Mouse (Mus musculus) limb, embryonic 14.5 days (tissue): ENCODE results near the gene Selenoi. TPM values are rescaled to one million over a fixed set of nuclear protein-coding genes. Genes with fewer than 3 reads are reported as not detected.

Experiments
- ATAC-seq: fragments of 200-750 bp; cut with Nextera tagmentation; 2 replicates; pipeline ENCODE4 v1.8.0; 2017; ENCODE audit warnings: low read depth, moderate number of reproducible peaks, moderate TSS enrichment; ENCODE audit not compliant: low FRiP score
- DNase-seq: peaks from one replicate; pipeline ENCODE4 v3.0.0-alpha.2; 2015; ENCODE audit warnings: low spot score
- H3K27ac ChIP-seq: fragments of 300-500 bp; sonication (generic); replicated peaks from 2 replicates; pipeline ENCODE4 v1.5.1; 2014; ENCODE audit warnings: low read depth, mild to moderate bottlenecking, low read length, moderate library complexity, mixed read lengths
- H3K27me3 ChIP-seq: fragments of 300-500 bp; sonication (generic); 2 replicates; pipeline ENCODE4 v1.6.1; 2014; ENCODE audit warnings: low read length, mixed read lengths; ENCODE audit not compliant: control insufficient read depth, insufficient read depth
- H3K36me3 ChIP-seq: fragments of 300-500 bp; sonication (generic); 2 replicates; pipeline ENCODE4 v1.6.1; 2014; ENCODE audit warnings: mild to moderate bottlenecking, low read length, moderate library complexity, mixed read lengths; ENCODE audit not compliant: control insufficient read depth, insufficient read depth
- H3K4me1 ChIP-seq: fragments of 300-500 bp; sonication (generic); 2 replicates; pipeline ENCODE4 v1.6.1; 2014; ENCODE audit warnings: antibody characterized with exemption, low read length, mixed read lengths; ENCODE audit not compliant: control insufficient read depth, insufficient read depth
- H3K4me2 ChIP-seq: fragments of 300-500 bp; sonication (generic); replicated peaks from 2 replicates; pipeline ENCODE4 v1.6.1; 2014; ENCODE audit warnings: low read depth, mild to moderate bottlenecking, low read length, moderate library complexity; ENCODE audit not compliant: severe bottlenecking
- H3K4me3 ChIP-seq: fragments of 300-500 bp; sonication (generic); replicated peaks from 2 replicates; pipeline ENCODE4 v1.5.1; 2014; ENCODE audit warnings: low read length
- H3K9ac ChIP-seq: fragments of 300-500 bp; sonication (generic); 2 replicates; pipeline ENCODE4 v1.6.1; 2014; ENCODE audit warnings: mild to moderate bottlenecking, low read depth, low read length, moderate library complexity; ENCODE audit not compliant: severe bottlenecking
- H3K9me3 ChIP-seq: fragments of 300-500 bp; sonication (generic); 2 replicates; pipeline ENCODE4 v1.6.1; 2016; ENCODE audit warnings: low read length; ENCODE audit not compliant: control insufficient read depth
- POLR2A ChIP-seq: fragments of 200-500 bp; IDR thresholded peaks from 2 replicates; pipeline ENCODE4 v1.8.0; 2012; ENCODE audit warnings: inconsistent platforms, mild to moderate bottlenecking, moderate library complexity, borderline replicate concordance; ENCODE audit not compliant: insufficient read depth, insufficient read length; ENCODE audit errors: extremely low read depth
- WGBS: fragments of 180-500 bp; shearing (Covaris S2); extraction: QIAGEN DNeasy Blood & Tissue Kit; methylation state at CpG from one replicate; pipeline ENCODE4 v1.1.7; 2014; 5-methylcytosine and 5-hydroxymethylcytosine counted together
- polyA plus RNA-seq, 2 experiments: library from polyadenylated mRNA; depleted of rRNA in 1 of 2; stranded (reverse) in 1 of 2; unstranded in 1 of 2; fragments of >200 nt; fragmentation: Nextera tagmentation in 1 of 2; extraction: Ambion mirVana in 1 of 2; gene quantifications; 2 replicates each; pipeline versions ENCODE4 v1.2.1 to v1.2.3; 2012 to 2014

The Selenoi gene
- polyA plus RNA-seq, 2 experiments, result 21.7 to 34.3 TPM

- Histone ChIP-seq H3K36me3 (0 out of 2 replicates have a peak, but pooled peaks cover 6% of the 10 kb centered on the region), H3K4me2 (peak overlapping the region; percentile 79), H3K9ac (peak overlapping the region; percentile 76), H3K4me1 (peaks cover 12% of the 10 kb centered on the region), H3K4me3 (peak overlapping the region; percentile 69), H3K27me3 (no peaks in the 10 kb centered on the region), H3K27ac (no peak overlapping the region), H3K9me3 (peaks cover 4% of the 10 kb centered on the region; the same call in 1 of the 2 replicates)
- ATAC-seq (no peak), DNase-seq (no peak)
- WGBS, result 74% methylated on average over 8 of the region's 8 CpGs
- no peak for TF ChIP-seq POLR2A
Observed at GRCm38 (mm10) chr5:30233979-30234378, 1.6 kb downstream of the Selenoi start.

GRCm38 (mm10) chr5:30235641-30236126 is 3.3 kb downstream of the Selenoi start:
- Histone ChIP-seq H3K4me2 (no peak overlapping the region), H3K27ac (no peak overlapping the region), H3K27me3 (no peaks in the 10 kb centered on the region), H3K4me1 (peaks cover 12% of the 10 kb centered on the region), H3K9ac (no peak overlapping the region), H3K36me3 (0 out of 2 replicates have a peak, but pooled peaks cover under 1% of the 10 kb centered on the region), H3K4me3 (no peak overlapping the region), H3K9me3 (no peaks in the 10 kb centered on the region)
- 87% methylated on average over 2 of the region's 2 CpGs for WGBS
- TF ChIP-seq POLR2A, result no peak
- DNase-seq (no peak), ATAC-seq (no peak)

DNA sequence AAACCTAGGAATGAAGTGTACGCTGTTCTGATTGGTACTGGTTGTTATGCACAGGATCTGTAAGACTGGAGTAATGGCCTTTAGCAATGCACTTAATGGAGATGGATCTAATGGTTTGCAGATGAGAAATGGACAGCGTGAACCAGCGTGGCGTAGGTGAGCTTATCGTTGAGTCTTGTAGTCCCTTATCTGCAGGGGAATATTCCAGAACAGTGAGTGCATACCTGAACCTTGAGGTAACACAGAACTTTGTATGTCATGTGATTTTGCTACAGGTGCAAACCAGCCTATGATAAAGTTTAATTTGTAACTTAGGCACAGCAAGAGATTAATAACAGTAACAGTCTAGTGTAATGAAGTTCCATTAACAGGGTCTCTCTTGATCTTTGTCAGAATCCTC is 6.2 kb downstream of the Selenoi start:
- Histone ChIP-seq H3K4me2 (no peak overlapping the region), H3K4me1 (peaks cover 13% of the 10 kb centered on the region), H3K27ac (no peak overlapping the region), H3K9me3 (no peaks in the 10 kb centered on the region), H3K4me3 (no peak overlapping the region), H3K27me3 (no peaks in the 10 kb centered on the region), H3K36me3 (no peaks in the 10 kb centered on the region), H3K9ac (no peak overlapping the region)
- 93% methylated on average over 5 of the region's 5 CpGs for WGBS
- DNase-seq, result no peak
- no peak for ATAC-seq
- no peak for TF ChIP-seq POLR2A

- no peaks in the 10 kb centered on the region for H3K36me3 ChIP-seq
- no peaks in the 10 kb centered on the region for H3K9me3 ChIP-seq
- H3K4me2 ChIP-seq, result no peak overlapping the region
- WGBS, result 60% methylated on average over 7 of the region's 7 CpGs
- H3K4me1 ChIP-seq, result peaks cover 7% of the 10 kb centered on the region; the same call in 1 of the 2 replicates
- H3K27ac ChIP-seq, result no peak overlapping the region
- no peak for TF ChIP-seq POLR2A
- H3K4me3 ChIP-seq, result no peak overlapping the region
- no peak overlapping the region for H3K9ac ChIP-seq
- no peaks in the 10 kb centered on the region for H3K27me3 ChIP-seq
- DNase-seq, result no peak
- ATAC-seq, result no peak
Observed at GRCm38 (mm10) chr5:30240552-30240951, 8.2 kb downstream of the Selenoi start.

GRCm38 (mm10) chr5:30242410-30242809 is 10.0 kb downstream of the Selenoi start:
- Histone ChIP-seq H3K36me3 (no peaks in the 10 kb centered on the region), H3K4me2 (no peak overlapping the region), H3K9me3 (no peaks in the 10 kb centered on the region), H3K27ac (no peak overlapping the region), H3K4me1 (peaks cover 7% of the 10 kb centered on the region; the same call in 1 of the 2 replicates), H3K4me3 (no peak overlapping the region), H3K27me3 (no peaks in the 10 kb centered on the region), H3K9ac (no peak overlapping the region)
- no peak; the same call in 1 of the 2 replicates for ATAC-seq
- WGBS, result 53% methylated on average over 1 of the region's 1 CpGs
- TF ChIP-seq POLR2A, result no peak
- DNase-seq, result peak; percentile 45
